Mouse (Mus musculus) E14TG2a.4 (cell line): ENCODE measurements at regions not wholly inside any gene's neighbourhood (a gene's known extent, or its start where the extent isn't known, plus 50 kb on each side); places are given as distances from the start of the nearest gene placed in this dataset.
A peak's percentile ranks its signal among the peaks of the same experiment; 100 is the strongest.

Experiments
- H3K27me3 ChIP-seq: 2 replicates; pipeline ENCODE4 v1.6.1; 2014; ENCODE audit warnings: low read length, control low read depth; ENCODE audit not compliant: insufficient read depth
- H3K36me3 ChIP-seq: 2 replicates; pipeline ENCODE4 v1.6.1; 2014; ENCODE audit warnings: low read length, control low read depth; ENCODE audit not compliant: insufficient read depth
- H3K4me1 ChIP-seq: replicated peaks from 2 replicates; pipeline ENCODE4 v1.6.1; 2014; ENCODE audit warnings: low read depth, low read length, control low read depth
- H3K4me3 ChIP-seq: replicated peaks from 2 replicates; pipeline ENCODE4 v1.5.1; 2014; ENCODE audit warnings: mild to moderate bottlenecking, low read length
- H3K9me3 ChIP-seq: 2 replicates; pipeline ENCODE4 v1.6.1; 2014; ENCODE audit warnings: low read length, control low read depth
- CTCF ChIP-seq: conservative IDR thresholded peaks from 2 replicates; pipeline ENCODE4 v1.5.1; 2014; ENCODE audit warnings: low read length
- NANOG ChIP-seq: IDR thresholded peaks from 2 replicates; pipeline ENCODE4 v1.6.1; 2014; ENCODE audit warnings: borderline replicate concordance, low read length, mixed read lengths
- POU5F1 ChIP-seq: IDR thresholded peaks from 2 replicates; pipeline ENCODE4 v1.6.1; 2014; ENCODE audit warnings: low read length, borderline replicate concordance

DNA sequence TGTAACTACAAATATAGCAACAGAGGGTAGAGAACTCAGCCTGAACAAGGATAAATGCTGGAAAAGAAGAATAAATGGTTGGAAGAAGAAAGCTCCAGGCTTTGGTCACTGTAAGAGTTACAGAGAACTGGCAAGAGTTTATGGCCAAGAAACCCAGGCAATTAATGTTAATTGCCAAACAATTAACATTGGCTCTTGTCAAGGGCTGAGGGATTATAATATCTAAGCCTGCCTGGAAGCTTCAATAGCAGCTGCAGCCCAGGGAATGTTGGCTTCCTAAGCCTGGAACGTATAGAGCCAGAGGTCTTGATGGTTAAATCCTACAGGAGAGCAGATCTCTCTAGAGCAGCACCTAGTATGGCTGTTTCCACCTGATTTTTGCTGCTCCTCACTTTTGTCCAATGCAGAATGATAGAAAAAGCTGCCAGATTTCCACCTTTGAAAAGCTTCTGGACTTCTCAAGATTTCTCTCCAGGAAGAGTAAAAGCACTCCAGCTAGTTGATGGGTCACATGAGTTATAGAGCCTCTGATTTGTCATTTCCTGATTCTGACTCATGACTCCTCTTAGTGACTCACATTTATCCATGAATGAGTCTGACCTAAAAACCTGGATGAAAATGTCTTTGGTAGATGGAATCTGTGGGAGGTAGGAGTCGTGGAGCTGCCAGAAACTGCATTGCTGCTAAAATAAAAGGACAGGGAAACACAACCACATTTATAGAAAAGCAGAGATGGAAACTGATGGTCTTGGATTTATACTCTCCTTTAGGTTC is 327.2 kb downstream of the Adcyap1 start:
- no peaks in the 10 kb centered on the region for H3K4me1 ChIP-seq
- H3K9me3 ChIP-seq = no peaks in the 10 kb centered on the region
- H3K36me3 ChIP-seq = no peaks in the 10 kb centered on the region
- no peaks in the 10 kb centered on the region for H3K27me3 ChIP-seq
- TF ChIP-seq POU5F1 (no peak), CTCF (no peak), NANOG (no peak)
- no peak overlapping the region for H3K4me3 ChIP-seq

DNA sequence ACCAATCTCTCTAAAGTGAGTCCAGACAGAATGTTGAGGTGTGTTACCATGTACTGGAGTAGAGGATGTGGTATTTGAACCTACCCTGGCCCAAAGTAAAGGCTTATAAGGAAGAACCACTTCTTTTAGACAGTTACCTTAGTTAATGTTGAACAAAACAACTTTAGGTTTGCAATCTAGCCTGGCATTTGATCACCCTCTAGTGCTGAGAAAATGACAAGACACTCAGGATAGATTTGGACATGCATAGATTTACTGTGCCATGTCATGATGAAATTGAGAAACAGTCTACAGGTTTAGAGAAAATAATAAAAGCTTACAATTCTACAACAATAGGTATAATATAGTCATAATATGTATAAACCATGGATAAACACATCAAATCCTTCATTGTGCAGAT is 333.7 kb downstream of the Adcyap1 start:
- Histone ChIP-seq H3K4me1 (no peaks in the 10 kb centered on the region), H3K4me3 (no peak overlapping the region), H3K9me3 (no peaks in the 10 kb centered on the region), H3K27me3 (no peaks in the 10 kb centered on the region), H3K36me3 (no peaks in the 10 kb centered on the region)
- TF ChIP-seq CTCF (peak; percentile 20; the same call in 1 of the 2 replicates), POU5F1 (no peak), NANOG (no peak)

DNA sequence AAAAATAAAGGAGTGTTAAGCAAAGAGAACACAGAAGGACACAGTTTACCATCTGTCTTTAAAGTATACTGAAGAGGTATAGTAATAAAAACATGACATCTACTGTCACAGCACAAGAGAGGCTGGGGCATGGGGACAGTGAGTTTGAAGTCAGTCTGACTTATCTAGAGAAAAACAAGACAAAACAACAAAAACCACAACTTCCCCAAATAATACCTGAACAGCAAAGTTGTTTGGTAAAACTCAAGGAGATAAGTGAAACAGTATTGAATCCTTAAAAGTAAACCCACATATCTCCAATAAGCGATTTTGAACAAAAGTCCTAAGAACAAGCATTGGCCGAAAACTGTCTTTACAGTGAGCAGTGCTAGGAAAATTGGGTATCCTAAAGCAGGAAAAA is 336.1 kb downstream of the Adcyap1 start:
- H3K9me3 ChIP-seq = no peaks in the 10 kb centered on the region
- no peaks in the 10 kb centered on the region for H3K27me3 ChIP-seq
- H3K4me3 ChIP-seq = no peak overlapping the region
- no peaks in the 10 kb centered on the region for H3K4me1 ChIP-seq
- TF ChIP-seq NANOG (no peak), POU5F1 (no peak), CTCF (no peak)
- no peaks in the 10 kb centered on the region for H3K36me3 ChIP-seq

DNA sequence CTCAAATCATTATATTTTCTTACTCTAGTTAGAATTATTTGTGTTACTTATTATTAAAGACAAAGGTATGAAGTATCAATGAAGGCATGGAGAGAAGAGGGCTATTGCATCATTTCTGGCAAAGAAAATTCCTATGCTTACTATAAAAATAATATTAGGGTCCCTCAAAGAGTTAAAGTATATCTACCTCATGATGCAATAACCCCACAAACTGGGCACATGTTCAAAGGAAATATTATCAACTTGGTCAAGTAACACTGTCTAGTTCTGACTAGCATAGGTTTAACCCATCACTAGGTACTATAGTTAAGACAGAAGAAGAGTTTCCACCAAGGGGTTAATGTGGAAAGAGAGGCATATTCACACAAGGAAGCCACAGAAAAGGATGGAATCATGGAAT is 336.9 kb downstream of the Adcyap1 start:
- TF ChIP-seq POU5F1 (no peak), NANOG (no peak)
- no peaks in the 10 kb centered on the region for H3K27me3 ChIP-seq
- no peaks in the 10 kb centered on the region for H3K36me3 ChIP-seq
- no peaks in the 10 kb centered on the region for H3K4me1 ChIP-seq
- H3K4me3 ChIP-seq = no peak overlapping the region
- no peaks in the 10 kb centered on the region for H3K9me3 ChIP-seq

DNA sequence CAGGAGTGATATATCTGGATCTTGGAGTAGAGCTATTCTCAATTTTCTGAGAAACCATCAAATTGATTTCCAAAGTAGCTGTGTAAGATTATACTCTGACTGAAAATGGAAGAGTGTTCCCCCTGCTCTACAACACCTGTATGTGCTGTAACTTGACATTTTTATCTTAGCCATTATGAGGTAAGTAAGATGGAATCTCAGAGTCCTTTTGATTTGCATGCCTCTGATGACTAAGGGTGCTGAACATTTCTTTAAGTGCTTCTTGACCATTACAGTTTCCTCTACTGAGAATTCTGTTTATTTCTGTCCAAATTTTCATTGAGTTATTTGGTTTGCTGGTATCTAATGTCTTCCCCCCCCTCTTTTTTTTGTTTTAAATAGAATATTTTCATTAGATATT is 343.0 kb downstream of the Adcyap1 start:
- H3K9me3 ChIP-seq = no peaks in the 10 kb centered on the region
- TF ChIP-seq NANOG = no peak
- no peak for TF ChIP-seq CTCF
- TF ChIP-seq POU5F1 = no peak

DNA sequence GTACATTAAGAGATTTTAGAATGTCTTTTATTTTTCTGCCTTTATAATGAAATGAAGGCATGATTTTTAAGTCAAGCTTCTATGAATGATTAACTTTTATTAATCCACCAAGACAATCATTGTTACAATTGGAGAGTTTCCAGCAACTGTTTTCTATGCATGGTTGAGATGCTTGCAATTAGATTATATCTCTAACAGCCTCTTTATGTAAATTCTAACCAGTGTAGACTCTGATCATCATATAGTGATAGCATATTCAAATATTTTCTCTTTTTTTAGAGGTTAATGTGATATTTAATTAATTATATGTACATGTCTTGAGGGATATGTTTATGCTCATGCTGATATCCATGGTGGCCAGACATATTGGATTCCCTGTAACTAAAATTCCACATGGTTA is 351.5 kb downstream of the Adcyap1 start:
- TF ChIP-seq NANOG = no peak
- TF ChIP-seq POU5F1 = no peak
- no peak for TF ChIP-seq CTCF
- no peaks in the 10 kb centered on the region for H3K4me1 ChIP-seq
- H3K36me3 ChIP-seq = no peaks in the 10 kb centered on the region
- H3K4me3 ChIP-seq = no peak overlapping the region
- H3K27me3 ChIP-seq = no peaks in the 10 kb centered on the region
- H3K9me3 ChIP-seq = no peaks in the 10 kb centered on the region

More for the DNA sequence above, 343.0 kb downstream of the Adcyap1 start:
- Histone ChIP-seq H3K36me3 (no peaks in the 10 kb centered on the region), H3K4me1 (no peaks in the 10 kb centered on the region), H3K27me3 (no peaks in the 10 kb centered on the region), H3K4me3 (no peak overlapping the region)

DNA sequence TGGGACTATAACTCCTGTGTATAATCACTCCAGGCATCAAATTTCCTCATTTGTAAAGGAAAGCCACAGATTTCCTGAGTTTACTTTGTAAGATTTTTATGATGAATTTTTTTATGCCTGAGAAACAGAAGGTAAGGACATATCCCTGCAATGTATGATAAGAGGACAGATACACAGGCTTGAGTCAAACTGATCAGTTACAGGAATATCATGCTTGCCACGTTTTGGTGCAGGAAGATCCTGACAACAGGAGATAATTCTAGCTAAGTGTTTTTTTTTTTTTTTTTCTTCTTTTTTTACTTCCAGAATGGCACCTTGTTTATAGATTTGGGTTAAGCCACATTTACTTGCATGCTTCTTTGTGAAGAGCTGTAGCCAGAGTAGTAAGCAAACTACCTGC is 357.1 kb downstream of the Adcyap1 start:
- TF ChIP-seq NANOG (no peak), POU5F1 (no peak), CTCF (no peak)
- Histone ChIP-seq H3K36me3 (no peaks in the 10 kb centered on the region), H3K27me3 (no peaks in the 10 kb centered on the region), H3K4me3 (no peak overlapping the region), H3K4me1 (no peaks in the 10 kb centered on the region), H3K9me3 (no peaks in the 10 kb centered on the region)

DNA sequence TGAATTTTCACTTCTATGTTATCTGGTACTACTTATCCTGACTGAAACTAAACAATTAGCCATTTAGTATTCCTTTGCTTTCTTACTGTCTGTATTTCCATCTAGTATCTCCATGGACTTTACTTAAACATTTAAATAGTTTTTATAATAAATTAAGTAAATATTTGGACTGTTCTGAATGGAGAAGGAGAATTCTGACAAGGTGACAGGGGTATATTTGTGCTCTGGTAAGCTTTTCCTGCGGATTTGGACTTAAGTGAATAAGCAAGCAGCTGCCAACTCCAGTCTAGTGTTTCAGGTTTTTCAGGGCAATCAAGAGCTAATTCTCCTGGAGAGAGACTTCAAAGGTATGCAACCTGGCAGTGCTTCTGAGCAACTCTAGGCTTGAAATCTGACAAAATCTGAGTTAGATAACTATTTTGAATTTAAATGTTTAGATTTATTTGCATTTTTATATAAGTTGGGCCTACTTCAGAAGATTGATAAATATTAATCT is 364.5 kb downstream of the Adcyap1 start:
- Histone ChIP-seq H3K4me3 (no peak overlapping the region), H3K4me1 (no peaks in the 10 kb centered on the region), H3K9me3 (no peaks in the 10 kb centered on the region), H3K27me3 (no peaks in the 10 kb centered on the region), H3K36me3 (no peaks in the 10 kb centered on the region)
- TF ChIP-seq CTCF = no peak

DNA sequence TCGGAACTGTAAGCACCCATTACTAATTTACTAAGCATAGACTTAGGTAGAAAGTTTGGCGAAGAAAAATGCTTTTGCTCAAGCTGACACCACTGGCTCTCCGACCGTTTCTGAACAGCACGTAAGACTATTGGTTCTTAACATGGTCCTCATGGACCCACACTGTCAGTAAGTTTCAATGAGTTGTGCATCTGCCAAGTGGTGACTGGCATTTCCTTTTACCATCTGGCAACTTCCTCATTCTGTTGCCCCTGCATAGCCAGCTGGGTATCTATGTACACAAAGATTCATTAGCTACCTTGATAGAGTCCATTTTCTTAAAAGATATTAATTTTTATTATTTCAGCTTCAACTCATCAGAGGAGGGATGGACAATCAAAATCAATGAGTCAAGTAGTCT is 381.2 kb downstream of the Adcyap1 start:
- no peaks in the 10 kb centered on the region for H3K36me3 ChIP-seq
- H3K4me3 ChIP-seq = no peak overlapping the region
- no peaks in the 10 kb centered on the region for H3K9me3 ChIP-seq
- H3K4me1 ChIP-seq = no peaks in the 10 kb centered on the region
- TF ChIP-seq NANOG (no peak), CTCF (no peak), POU5F1 (no peak)
- H3K27me3 ChIP-seq = no peaks in the 10 kb centered on the region
